Mouse (Mus musculus) adrenal gland, postnatal 10 days (tissue): Measurements from ENCODE around the gene Olfr805. TPM values are rescaled to one million over a fixed set of nuclear protein-coding genes. Genes with fewer than 3 reads are reported as not detected.

Experiments used
- DNase-seq: peaks from one replicate; pipeline ENCODE4 v3.0.0; 2021; ENCODE audit warnings: mixed read lengths
- long read RNA-seq, 2 experiments: library from polyadenylated mRNA; stranded (forward); transcript quantifications; one replicate each; pipeline ENCODE4 v2.0.0; 2021
- microRNA-seq: library from miRNA; unstranded; fragments of <30 nt; microRNA quantifications from one replicate; pipeline ENCODE4 v1.2.0, GENCODE M21; 2021
- total RNA-seq, 2 experiments: library from RNA; stranded (reverse); gene quantifications; 2 replicates each; pipeline ENCODE4 v1.2.3; 2021

The Olfr805 gene
- not detected for total RNA-seq
- long read RNA-seq, experiment 1, result 0 reads
- long read RNA-seq, experiment 2, result 0 reads

DNA sequence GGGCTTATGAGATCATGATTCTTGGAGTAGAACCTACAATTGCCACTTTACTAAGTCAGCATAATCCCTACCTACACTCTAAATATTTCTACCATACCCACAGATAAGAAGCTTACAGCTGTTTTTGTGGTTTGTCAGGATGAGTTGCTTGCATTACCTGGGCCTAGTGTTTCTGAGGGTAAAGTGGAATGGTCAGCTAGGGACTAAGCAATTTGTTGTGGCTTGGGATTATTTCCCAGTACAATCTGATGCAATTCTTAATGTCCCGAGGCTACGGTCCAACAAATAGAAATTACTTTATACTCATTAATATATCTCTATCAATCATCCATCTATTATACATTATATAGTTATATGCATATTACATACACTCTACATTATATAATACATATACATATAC, at the start of gene Olfr805:
TSS of gene Olfr805 (minus strand) at position 101 of the 400 bp plus-strand sequence.
- DNase-seq, result no peak

DNA sequence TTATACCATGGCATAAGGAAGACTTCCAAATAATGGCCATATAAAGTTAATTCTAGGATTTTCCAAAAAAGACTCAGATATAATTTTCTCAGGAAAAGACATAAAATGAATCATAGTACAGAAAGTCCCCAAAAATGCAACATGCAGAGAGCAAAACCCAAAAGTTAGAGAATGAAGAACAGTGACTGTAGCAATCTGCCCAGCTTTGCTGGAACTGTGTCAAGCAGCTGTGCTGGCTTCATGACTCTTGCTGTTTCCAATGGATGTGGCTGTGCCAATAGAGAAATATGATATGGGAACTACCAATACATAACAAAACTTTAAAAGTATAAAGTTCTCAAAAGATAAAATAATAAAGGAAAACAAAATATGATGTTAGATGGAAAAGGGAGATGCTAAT, 48.9 kb upstream of the Olfr805 start:
- no peak for DNase-seq

DNA sequence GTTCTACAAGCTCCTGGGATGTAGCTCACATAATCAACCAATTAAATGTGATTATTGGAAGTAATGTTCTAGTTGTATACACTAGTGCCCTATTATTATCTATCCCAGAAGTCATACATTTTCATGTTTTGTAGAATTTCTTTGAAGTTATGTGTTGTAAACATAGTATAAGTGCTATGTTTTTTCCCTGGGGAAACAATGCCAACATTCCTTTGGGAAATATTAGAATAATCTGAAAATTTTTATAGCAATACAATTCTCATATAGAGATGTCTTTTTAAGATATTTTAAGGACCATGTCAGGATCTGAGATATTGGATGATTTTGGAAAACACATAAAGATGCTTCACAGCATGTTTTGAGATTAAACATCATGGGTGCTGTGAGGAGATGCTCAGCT, 45.2 kb upstream of the Olfr805 start, which contains the start of gene Olfr809:
TSS of gene Olfr809 (plus strand) at position 301 of the 400 bp plus-strand sequence.
- DNase-seq, result no peak

GRCm38 (mm10) chr10:129765182-129765581, 36.0 kb upstream of the Olfr805 start, which contains the start of gene Olfr808:
Gene Olfr808, plus strand, starts transcription at chr10:129765482.
- DNase-seq, result no peak

DNA sequence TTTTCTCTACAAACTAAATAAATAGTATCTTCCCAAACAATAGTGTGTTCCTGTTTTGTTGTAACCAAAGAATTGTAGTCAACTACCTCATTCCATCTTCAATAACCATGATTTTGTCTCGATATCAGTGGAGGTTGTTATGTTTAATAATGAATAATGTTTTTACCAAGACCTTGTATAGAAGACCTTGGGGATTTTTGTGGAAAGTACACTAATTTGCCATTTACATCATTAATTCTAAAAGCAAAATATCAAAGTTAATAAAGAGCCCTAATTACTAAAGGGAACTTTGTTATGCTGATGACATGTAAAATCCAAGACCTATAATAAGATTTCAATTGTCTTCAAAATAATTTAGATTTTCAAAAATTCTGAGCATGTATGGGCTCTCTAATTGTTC, 28.5 kb upstream of the Olfr805 start, which contains the start of gene Olfr807:
TSS of gene Olfr807 (minus strand) at position 101 of the 400 bp plus-strand sequence.
- no peak for DNase-seq

- DNase-seq, result no peak
These were observed 12.6 kb upstream of the Olfr805 start, which contains the start of gene Olfr806 for GRCm38 (mm10) chr10:129741821-129742220. Gene Olfr806, minus strand, starts transcription at chr10:129741921.

DNA sequence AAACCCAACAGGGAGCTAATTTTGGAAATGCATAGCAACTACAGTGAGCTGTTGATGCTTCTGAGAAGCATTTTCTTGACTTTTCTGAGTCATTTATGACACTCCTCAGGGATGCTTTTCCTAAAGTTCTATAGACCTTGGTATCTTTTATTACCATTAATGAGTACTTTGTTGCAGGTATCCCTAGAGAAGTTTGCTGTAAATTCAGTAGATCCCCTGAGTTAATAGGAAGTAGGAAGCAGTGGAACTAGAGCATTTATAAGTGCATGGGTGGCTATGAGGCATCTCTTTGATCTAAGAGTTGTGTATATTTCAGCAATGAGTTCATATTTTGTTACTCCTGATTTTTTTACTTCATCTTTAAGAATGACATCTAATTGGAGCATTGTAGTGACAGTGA, 26.3 kb downstream of the Olfr805 start, which contains the start of gene Olfr804:
TSS of gene Olfr804 (plus strand) at position 301 of the 400 bp plus-strand sequence.
- no peak for DNase-seq

GRCm38 (mm10) chr10:129694186-129694585, 35.0 kb downstream of the Olfr805 start, which contains the start of gene Olfr803:
Gene Olfr803, minus strand, starts transcription at chr10:129694286.
- no peak for DNase-seq

GRCm38 (mm10) chr10:129688069-129688468, 41.1 kb downstream of the Olfr805 start, which contains the start of gene Olfr802:
Gene Olfr802, minus strand, starts transcription at chr10:129688169.
- no peak for DNase-seq

- DNase-seq, result no peak
These were observed 55.4 kb downstream of the Olfr805 start, which contains the start of gene Olfr801 for GRCm38 (mm10) chr10:129673765-129674164. Gene Olfr801, minus strand, starts transcription at chr10:129673865.

Small RNA genes within 50 kb of the gene (microRNA-seq; reads per million reads assigned to microRNA genes)
- gene Gm24485, result not detected

Other genes starting within 250 kb of the Olfr805 start
- gene Olfr789, start 244.6 kb downstream of the Olfr805 start, total RNA-seq, result not detected
- not detected for gene Olfr790, start 230.9 kb downstream of the Olfr805 start, total RNA-seq
- gene Olfr791, start 207.6 kb downstream of the Olfr805 start, total RNA-seq, result not detected
- not detected for gene Olfr792, start 190.2 kb downstream of the Olfr805 start, total RNA-seq
- not detected for gene Olfr794, start 161.7 kb downstream of the Olfr805 start, total RNA-seq
- not detected for gene Olfr796, start 116.8 kb downstream of the Olfr805 start, total RNA-seq
- not detected for gene Olfr798, start 101.4 kb downstream of the Olfr805 start, total RNA-seq
- gene Olfr799, start 91.9 kb downstream of the Olfr805 start, total RNA-seq, result not detected
- gene Olfr800, start 71.7 kb downstream of the Olfr805 start, total RNA-seq, result not detected
- gene Olfr801, start 55.5 kb downstream of the Olfr805 start, total RNA-seq, result not detected
- not detected for gene Olfr802, start 41.2 kb downstream of the Olfr805 start, total RNA-seq
- gene Olfr803, start 35.1 kb downstream of the Olfr805 start, total RNA-seq, result not detected
- gene Olfr804, start 26.2 kb downstream of the Olfr805 start, total RNA-seq, result not detected
- gene Olfr806, start 12.5 kb upstream of the Olfr805 start, total RNA-seq, result not detected
- gene Olfr807, start 28.4 kb upstream of the Olfr805 start, total RNA-seq, result not detected
- gene Olfr808, start 36.1 kb upstream of the Olfr805 start, total RNA-seq, result not detected
- not detected for gene Olfr809, start 45.3 kb upstream of the Olfr805 start, total RNA-seq
- gene Olfr810, start 65.5 kb upstream of the Olfr805 start, total RNA-seq, result not detected
- not detected for gene Olfr811, start 75.0 kb upstream of the Olfr805 start, total RNA-seq
- not detected for gene Olfr812, start 116.7 kb upstream of the Olfr805 start, total RNA-seq
- not detected for gene Olfr813, start 126.0 kb upstream of the Olfr805 start, total RNA-seq
- gene Olfr814, start 150.5 kb upstream of the Olfr805 start, total RNA-seq, result not detected
- gene Olfr815, start 176.5 kb upstream of the Olfr805 start, total RNA-seq, result not detected
- not detected for gene Olfr816, start 186.2 kb upstream of the Olfr805 start, total RNA-seq
- not detected for gene Olfr818, start 219.7 kb upstream of the Olfr805 start, total RNA-seq
- not detected for gene Olfr819, start 237.9 kb upstream of the Olfr805 start, total RNA-seq
- not detected for gene Olfr247, start 246.8 kb upstream of the Olfr805 start, total RNA-seq